Mouse (Mus musculus) CH12.LX (cell line): ENCODE measurements around the gene Olfr1340.

Experiments
- BHLHE40 ChIP-seq: IDR thresholded peaks from 2 replicates; pipeline ENCODE4 v1.6.1; 2011; ENCODE audit warnings: mild to moderate bottlenecking, low read depth, low read length, improper control_type of control experiment
- CHD1 ChIP-seq: IDR thresholded peaks from 2 replicates; pipeline ENCODE4 v1.6.1; 2012; ENCODE audit warnings: low read depth, low read length, improper control_type of control experiment, inconsistent platforms
- CHD2 ChIP-seq: IDR thresholded peaks from 2 replicates; pipeline ENCODE4 v1.6.1; 2011; ENCODE audit warnings: low read length, improper control_type of control experiment
- CTCF ChIP-seq, 2 experiments: IDR thresholded peaks in 1 of 2; conservative IDR thresholded peaks in 1 of 2; 2 replicates each; pipeline ENCODE4 v1.5.1; 2011 to 2012; ENCODE audit warnings: low read depth in 2 of 2, low read length in 2 of 2, improper control_type of control experiment in 1 of 2, inconsistent platforms in 1 of 2, mild to moderate bottlenecking in 1 of 2, moderate library complexity in 1 of 2
- E2F4 ChIP-seq: IDR thresholded peaks from 2 replicates; pipeline ENCODE4 v1.6.1; 2011; ENCODE audit warnings: low read depth, low read length, improper control_type of control experiment; ENCODE audit not compliant: insufficient replicate concordance
- EP300 ChIP-seq: IDR thresholded peaks from 2 replicates; pipeline ENCODE4 v1.6.1; 2011; ENCODE audit warnings: low read length, improper control_type of control experiment
- ETS1 ChIP-seq: conservative IDR thresholded peaks from 2 replicates; pipeline ENCODE4 v1.6.1; 2012; ENCODE audit warnings: low read depth, mild to moderate bottlenecking, inconsistent platforms, low read length, improper control_type of control experiment, moderate library complexity
- JUN ChIP-seq: IDR thresholded peaks from 2 replicates; pipeline ENCODE4 v1.6.1; 2011; ENCODE audit warnings: low read depth, mild to moderate bottlenecking, low read length, improper control_type of control experiment, moderate library complexity; ENCODE audit not compliant: insufficient read depth
- JUND ChIP-seq: conservative IDR thresholded peaks from 2 replicates; pipeline ENCODE4 v1.6.1; 2011; ENCODE audit warnings: low read depth, low read length, improper control_type of control experiment
- POLR2A ChIP-seq: IDR thresholded peaks from 2 replicates; pipeline ENCODE4 v1.6.1; 2011; ENCODE audit warnings: low read depth, mild to moderate bottlenecking, improper control_type of control experiment, low read length
- POLR2AphosphoS2 ChIP-seq: IDR thresholded peaks from 2 replicates; pipeline ENCODE4 v1.6.1; 2011; ENCODE audit warnings: low read depth, low read length, improper control_type of control experiment
- USF1 ChIP-seq: IDR thresholded peaks from 2 replicates; pipeline ENCODE4 v1.6.1; 2014; ENCODE audit warnings: low read depth, mild to moderate bottlenecking, inconsistent platforms, low read length, improper control_type of control experiment

DNA sequence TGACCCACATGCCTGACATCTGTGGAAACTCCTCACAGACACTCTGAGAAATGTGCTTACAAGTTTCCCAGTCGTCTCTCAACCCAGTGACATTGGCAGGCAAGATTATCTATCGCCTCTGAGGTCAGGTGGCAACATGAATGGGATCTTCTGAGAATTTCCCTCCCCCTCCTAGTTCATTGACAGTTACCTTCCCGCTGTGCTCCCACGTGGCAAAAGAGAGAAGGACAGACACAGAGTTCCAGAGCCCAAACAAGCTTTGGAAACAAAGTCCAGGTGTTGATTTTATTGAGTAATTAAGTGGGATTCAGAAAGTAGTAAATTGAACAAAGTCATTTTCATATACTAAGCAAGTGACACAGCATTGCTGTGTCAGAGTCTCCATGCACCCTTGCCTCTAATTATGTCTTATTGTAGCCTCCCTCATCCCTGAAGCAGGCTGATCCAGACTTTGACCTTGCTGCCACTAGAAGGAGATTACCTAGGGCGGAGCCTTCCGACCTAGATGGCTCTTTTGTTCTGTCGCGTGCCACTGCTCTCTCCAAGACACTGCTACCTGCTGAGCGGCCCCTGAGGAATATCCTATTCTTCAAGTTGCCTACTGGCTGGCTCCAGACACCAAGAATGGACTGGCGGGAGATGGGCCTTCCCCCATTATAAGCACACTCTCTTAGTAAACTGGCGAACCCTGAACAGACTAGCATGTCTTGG is 21.2 kb downstream of the Olfr1340 start:
- no peak for TF ChIP-seq JUN
- no peak for TF ChIP-seq CHD1
- TF ChIP-seq POLR2AphosphoS2, result no peak
- TF ChIP-seq CTCF (conservative IDR thresholded peaks at IDR 0.05 in 1 of 2, IDR thresholded peaks at IDR 0.05 in 1 of 2; ENCODE audit: low read depth in 2 of 2, low read length in 2 of 2), result no peak
- no peak for TF ChIP-seq USF1
- no peak for TF ChIP-seq BHLHE40
- TF ChIP-seq JUND, result no peak
- TF ChIP-seq CHD2, result no peak
- TF ChIP-seq ETS1, result no peak
- no peak for TF ChIP-seq POLR2A
- no peak for TF ChIP-seq EP300
- TF ChIP-seq E2F4, result no peak
